Mouse (Mus musculus): ENCODE results near the gene Cpne5.
"Not testable (repeated sequence)": the region's sequence is repeated elsewhere in the genome, so short reads cannot be mapped to it uniquely, and the experiment has no call there.

The Cpne5 gene

DNA sequence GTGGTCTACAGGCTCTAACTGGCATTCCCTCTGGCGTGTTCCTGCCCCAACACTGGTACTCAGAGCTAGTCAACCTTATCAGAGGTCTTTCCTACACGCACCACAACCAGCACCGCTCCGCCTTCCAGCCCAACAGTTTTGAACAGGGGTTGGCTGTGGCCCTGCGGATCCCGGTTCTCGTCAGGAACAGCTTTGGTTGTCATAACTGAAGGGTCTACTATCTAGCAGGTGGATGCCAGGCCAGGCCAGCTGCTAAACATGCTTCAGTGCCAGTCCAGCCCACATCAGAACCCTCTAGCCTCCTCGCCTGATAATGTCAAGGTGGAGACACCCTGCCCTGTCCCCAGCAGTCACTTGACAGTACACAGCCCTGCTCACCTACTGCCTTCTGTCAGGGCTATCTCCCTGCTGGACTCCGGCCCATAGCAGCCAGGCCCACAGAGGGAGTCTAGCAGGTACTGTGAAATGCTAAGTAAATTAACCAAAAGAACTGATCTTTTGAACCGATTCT, 19.1 kb upstream of the Cpne5 start:
- no peak for DNase-seq (ENCODE audit: low read depth, low spot score)

GRCm38 (mm10) chr17:29256507-29256906, 18.5 kb upstream of the Cpne5 start:
- no peak for DNase-seq (ENCODE audit: low read depth, low spot score)

GRCm38 (mm10) chr17:29254784-29255183, 16.8 kb upstream of the Cpne5 start:
- not testable (repeated sequence) for DNase-seq (ENCODE audit: low read depth, low spot score)

DNA sequence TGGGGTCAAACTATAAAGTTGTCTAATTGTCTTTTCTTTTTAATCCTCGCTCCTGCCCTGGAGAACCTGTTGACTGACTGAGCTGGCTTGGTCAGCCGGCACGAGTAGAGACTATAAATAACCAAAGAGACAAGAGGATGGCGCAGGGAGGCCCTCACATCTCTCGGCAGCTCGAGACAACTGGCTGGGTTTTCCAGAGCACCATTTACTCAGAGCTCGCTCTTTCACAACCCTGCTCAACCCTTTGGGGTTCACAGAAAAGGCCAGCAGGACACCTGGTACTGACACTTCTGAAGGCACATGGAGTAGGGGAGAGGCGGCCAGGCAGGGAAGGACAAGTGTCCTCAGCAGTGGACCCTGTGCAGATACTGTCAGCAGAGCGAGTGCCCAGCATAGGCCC, 15.7 kb upstream of the Cpne5 start:
- DNase-seq (ENCODE audit: low read depth, low spot score): no peak

- no peak for DNase-seq (ENCODE audit: low read depth, low spot score)
Observed at GRCm38 (mm10) chr17:29253236-29253635, 15.3 kb upstream of the Cpne5 start.

DNA sequence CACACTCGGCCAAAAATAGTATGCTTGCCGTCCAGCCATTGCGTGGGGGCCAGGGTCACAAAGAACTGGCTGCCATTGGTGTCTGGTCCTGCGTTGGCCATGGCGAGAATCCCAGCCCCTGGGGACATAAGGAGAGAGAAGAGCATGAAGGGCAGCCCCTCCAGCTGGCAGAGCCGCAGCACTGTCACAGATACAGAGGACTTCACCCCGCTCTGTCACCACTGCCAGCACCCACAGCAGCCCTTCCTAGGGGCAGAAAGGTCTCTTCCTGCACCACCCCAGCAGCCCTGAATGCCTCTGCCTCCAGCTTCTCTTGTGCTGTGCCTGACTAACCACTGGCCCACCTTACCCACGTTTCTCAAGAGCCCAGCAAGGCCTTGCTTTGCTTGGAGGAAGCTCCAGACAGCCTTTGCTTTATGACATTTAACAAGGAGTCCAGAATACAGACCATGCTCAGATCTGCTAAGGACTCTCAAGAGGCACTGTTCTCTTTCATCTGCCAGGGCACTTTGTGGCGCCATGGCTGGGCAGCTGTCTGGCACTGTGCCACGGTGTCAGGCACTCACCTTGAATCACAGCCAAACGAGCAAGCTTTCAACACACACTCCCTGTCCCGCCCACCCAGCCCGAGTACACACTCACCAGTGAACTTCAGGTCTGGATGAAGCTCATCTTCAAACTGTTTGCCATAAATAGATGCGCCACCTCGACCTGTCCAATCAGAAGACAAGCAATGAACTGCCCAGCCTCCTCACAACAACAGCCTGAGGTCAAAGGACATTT, 13.8 kb upstream of the Cpne5 start:
- peak; percentile 32 for DNase-seq (ENCODE audit: low read depth, low spot score)

DNA sequence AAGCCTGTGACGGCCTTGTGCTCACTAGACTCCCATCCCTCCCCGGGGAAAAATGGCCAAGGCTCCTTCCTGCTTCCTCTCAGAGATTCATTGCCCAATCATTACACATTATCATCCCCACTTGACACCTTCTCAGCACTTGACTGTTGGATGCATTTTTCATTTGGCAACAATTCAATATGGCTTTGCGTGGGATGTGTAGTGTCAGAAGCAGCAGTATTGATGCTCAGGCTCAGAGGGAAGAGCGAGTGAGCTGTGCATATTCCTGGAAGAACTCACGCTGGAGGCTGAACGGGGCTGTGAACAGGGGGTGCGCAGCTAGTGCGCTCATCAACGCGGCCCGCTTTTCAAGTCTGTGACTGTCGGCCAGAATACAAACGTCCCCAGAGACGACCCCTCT, 13.0 kb upstream of the Cpne5 start:
- peak; percentile 73 for DNase-seq (ENCODE audit: low read depth, low spot score)

- peak; percentile 57 for DNase-seq (ENCODE audit: low read depth, low spot score)
Observed at GRCm38 (mm10) chr17:29249512-29249911, 11.5 kb upstream of the Cpne5 start.

DNA sequence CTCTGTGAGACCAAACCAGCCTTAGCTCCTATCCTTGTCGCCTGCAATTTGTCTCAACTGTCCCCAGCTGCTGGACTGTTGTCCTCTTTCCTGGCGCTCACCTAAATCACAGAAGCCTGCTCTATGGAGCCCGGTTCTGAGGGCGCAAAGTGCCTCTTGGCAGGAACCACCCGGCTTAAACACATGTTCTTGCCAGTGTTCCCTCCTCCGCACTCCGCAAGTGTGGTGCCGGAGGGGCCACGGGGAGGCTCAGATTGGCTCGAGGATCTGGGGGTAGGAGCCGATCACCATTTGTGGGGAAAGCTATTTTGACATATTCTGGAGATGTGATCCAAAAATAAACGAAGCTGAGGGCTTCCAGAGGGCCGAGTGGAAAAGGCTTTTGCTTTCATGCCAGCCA, 9.9 kb upstream of the Cpne5 start:
- peak; percentile 81 for DNase-seq (ENCODE audit: low read depth, low spot score)

DNA sequence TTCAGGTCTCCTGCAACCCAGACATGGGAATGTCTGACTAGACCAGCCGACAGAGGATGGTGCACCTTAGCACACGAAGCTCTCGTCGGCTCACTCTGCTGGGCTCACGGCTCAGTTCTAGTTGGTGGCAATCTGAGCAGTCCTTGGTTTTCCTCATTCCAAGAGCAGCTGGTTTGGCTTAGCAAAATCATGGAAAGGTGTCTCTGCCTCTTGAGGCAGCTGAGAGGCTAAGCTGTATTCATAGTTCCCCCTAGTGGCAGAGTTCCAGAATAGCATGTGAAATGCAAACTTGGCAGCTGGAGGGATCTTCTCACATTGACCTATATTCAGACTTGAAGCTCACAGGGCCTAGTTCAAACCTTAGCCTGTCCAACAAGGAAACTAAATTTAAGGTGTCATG, 8.6 kb upstream of the Cpne5 start:
- DNase-seq (ENCODE audit: low read depth, low spot score): peak; percentile 96

DNA sequence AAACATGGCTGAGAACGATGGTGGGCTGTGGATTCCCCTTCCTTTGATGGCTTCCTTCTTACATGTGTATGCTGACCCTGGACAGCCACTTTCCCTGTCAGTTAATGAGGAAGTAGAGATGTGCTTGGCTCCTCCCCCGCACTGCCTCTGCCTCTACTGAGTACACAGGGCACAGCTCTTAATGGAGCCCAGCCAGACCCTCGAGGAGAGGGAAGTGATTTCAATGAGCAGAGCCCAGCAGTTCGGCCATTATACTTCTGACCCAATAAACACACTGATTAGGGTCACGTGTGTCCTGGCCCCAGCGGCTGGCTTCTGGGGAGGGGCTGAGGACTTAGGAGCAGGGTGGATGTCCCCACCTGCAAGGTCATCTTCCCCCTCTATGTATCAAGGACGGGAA, 7.8 kb upstream of the Cpne5 start:
- peak; percentile 29 for DNase-seq (ENCODE audit: low read depth, low spot score)

DNA sequence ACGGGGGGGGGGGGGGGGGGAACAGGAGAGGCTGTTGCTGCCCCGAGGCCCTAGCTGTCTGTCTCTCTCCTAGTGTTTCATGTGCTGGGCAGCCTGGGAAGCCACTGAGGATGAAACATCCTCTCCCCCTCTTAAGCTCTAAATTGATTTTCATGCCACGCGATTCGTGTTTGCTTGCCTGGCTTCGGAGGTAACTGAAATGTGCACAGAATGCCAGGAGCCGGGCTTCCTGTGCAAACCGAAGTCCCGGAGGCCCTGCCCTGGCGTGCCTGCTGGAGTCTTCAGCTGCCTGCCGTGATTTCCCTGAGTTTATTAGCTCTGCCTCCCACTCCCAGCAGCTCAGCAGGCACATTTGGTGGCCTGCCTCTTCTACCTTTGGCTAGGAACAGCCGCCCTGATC, 6.9 kb upstream of the Cpne5 start:
- DNase-seq (ENCODE audit: low read depth, low spot score): peak; percentile 40

- DNase-seq (ENCODE audit: low read depth, low spot score): no peak
Observed at GRCm38 (mm10) chr17:29238421-29238945, 516 bp upstream of the Cpne5 start.

DNA sequence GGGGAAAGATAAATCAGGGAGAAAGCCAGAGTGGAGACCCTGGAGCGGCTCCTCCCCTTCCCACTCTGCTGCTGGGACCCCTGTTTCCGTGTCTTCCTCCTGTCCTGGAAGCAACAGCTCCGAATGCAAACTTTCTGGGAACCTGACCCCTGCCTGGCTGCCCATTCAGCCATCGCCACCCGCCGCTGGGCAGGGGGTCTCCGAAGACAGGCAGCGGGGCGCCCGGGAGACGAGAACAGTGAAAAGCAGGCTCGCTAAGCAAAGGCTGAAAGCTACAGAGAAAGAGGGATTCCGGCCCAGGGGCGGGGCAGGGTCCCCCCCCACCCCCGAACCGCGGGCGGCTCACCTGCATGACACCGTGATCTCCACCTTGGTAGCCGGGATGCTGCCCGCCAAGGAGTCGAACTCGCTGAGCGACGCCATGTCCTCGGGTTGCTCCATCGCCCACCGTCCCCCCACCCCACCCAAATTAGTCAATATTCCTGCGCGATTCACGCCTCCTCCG, 648 bp downstream of the Cpne5 start:
- no peak for DNase-seq (ENCODE audit: low read depth, low spot score)

GRCm38 (mm10) chr17:29236111-29236510, 1.9 kb downstream of the Cpne5 start:
- peak; percentile 71 for DNase-seq (ENCODE audit: low read depth, low spot score)

GRCm38 (mm10) chr17:29231109-29231508, 6.9 kb downstream of the Cpne5 start:
- DNase-seq (ENCODE audit: low read depth, low spot score): no peak

- no peak for DNase-seq (ENCODE audit: low read depth, low spot score)
Observed at GRCm38 (mm10) chr17:29220631-29221030, 17.3 kb downstream of the Cpne5 start.

DNA sequence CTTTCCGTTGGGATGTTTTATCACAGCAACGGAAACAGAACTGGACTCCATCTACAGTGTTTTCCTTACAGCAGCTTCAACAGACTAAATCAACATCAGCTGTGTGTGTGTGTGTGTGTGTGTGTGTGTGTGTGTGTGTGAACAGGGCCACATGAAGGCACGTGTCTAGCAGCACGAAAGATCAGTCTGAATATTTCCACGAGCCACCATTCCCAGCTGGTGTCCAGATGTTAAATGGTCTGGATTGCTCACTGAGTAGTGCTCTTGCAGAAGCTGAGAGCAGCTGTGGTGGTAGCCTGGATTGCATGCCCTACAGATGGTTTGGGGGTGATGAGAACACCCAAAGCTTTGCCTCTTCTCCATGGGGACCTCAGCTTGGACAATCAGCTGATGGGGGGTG, 19.9 kb downstream of the Cpne5 start:
- DNase-seq (ENCODE audit: low read depth, low spot score): no peak

DNA sequence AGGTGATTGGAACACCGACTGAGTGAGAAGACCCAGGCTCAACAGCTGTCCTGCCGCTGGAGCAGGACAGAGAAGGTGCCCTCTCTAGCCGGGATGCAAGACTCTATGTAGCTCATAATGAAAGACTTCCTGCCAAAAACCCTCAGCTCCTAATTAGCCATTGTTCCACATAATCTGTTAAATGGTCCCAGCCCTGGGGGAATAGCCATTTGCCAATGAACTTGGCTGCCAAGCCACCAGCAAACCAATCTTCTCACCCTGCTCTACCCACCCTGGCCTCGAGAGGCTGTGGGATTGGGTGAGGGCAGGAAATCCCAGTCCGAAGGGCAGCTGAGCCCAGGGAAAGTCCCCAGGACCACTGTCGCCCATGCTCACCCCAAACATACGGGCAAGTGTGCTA, 21.9 kb downstream of the Cpne5 start:
- no peak for DNase-seq (ENCODE audit: low read depth, low spot score)

GRCm38 (mm10) chr17:29214655-29215054, 23.3 kb downstream of the Cpne5 start:
- DNase-seq (ENCODE audit: low read depth, low spot score): no peak

GRCm38 (mm10) chr17:29214193-29214456, 23.8 kb downstream of the Cpne5 start:
- no peak for DNase-seq (ENCODE audit: low read depth, low spot score)

DNA sequence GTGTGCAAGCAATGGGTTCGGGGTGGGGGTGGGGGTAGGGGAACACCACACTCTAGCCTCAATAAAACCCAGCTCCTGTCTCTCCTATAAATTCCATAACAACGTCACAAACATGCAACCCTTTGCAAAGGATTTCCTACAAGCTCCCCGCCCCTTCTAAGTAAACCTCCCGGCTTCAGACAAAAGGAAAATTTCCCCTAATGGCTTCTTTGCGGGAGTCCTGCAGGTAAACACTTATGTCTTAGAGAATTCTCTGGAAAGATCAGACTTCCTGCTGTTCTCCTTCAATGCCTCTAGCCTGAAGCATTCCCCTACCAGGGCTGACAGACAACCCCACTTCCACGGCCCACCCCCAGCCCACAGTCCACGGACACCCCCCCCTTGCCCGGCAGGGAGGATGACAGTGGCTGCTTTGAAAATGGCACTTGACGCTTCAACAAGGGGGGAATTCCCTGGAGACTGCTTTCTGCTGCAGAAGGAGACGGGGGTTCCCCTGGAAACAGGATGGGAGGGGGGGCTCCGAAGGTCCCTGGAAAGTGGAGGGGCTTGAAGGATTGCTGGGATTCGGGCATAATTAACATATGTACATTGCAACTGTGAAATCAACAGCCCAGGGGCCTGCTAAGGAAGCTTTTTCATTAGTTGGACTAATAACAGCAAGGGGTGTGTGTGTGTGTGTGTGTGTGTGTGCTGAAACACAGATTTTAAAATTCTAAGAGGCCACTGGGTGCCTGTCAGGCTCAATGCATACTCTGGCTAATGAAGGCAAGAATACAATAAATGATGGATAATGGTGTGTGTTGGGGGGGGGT, 24.4 kb downstream of the Cpne5 start:
- DNase-seq (ENCODE audit: low read depth, low spot score): no peak

DNA sequence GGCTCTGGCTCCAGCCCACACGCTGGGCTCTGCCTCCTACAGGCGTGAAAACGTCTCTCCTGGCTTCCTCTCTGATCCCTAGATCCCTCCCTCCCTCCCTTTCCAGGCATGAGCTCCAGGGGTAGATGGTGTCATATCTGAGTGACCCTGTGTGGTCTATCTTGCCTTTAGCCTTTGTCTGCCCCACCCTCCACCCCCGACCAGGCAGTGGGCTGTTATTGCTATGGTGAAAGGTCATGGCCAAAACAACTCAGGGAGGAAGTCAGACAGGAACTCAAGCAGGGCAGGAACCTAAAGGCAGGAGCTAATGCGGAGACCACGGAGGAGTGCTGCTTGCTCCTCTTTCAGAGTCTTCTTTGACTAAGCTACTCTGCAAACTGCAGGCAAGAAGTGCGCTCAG, 26.1 kb downstream of the Cpne5 start:
- no peak for DNase-seq (ENCODE audit: low read depth, low spot score)
